Mouse (Mus musculus) CD4-positive, CD25-positive, alpha-beta regulatory T cell, adult 2 months (primary cell): Measurements from ENCODE around the gene Zfp286.
A peak's percentile ranks its signal among the peaks of the same experiment; 100 is the strongest.

Source experiments
- DNase-seq: peaks from one replicate; pipeline ENCODE4 v3.0.0-alpha.2; 2012; ENCODE audit warnings: low read depth, low spot score

The Zfp286 gene

GRCm38 (mm10) chr11:62788935-62789616, at the start of gene Zfp286:
Zfp286 (minus strand) TSS chr11:62789462.
- DNase-seq: peak; percentile 84

DNA sequence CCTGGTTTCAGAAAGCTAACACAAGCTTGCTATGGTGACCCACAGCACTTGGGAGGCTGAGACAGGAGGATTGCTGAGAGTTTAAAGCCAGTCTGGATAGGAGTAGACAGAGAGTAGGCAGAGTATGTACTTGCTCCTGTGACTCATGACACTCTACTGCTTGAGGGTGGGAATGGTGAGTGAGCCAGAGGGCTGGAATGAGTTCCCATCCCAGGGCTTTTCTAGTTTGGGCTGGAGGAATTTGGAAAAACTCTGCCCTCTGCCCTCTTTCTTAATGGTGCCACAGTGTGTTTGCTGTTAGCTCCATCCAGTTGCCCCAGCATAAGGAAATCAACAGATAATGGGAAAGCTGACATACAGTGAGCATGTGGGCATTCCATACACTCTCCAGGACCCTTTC, 42.6 kb upstream of the Zfp286 start:
- DNase-seq: no peak

GRCm38 (mm10) chr11:62830387-62830786, 41.1 kb upstream of the Zfp286 start:
- no peak for DNase-seq

GRCm38 (mm10) chr11:62827911-62828310, 38.6 kb upstream of the Zfp286 start:
- DNase-seq: no peak

- no peak for DNase-seq
Measured at GRCm38 (mm10) chr11:62827135-62827534, 37.9 kb upstream of the Zfp286 start.

GRCm38 (mm10) chr11:62826106-62826733, 37.0 kb upstream of the Zfp286 start:
- no peak for DNase-seq

DNA sequence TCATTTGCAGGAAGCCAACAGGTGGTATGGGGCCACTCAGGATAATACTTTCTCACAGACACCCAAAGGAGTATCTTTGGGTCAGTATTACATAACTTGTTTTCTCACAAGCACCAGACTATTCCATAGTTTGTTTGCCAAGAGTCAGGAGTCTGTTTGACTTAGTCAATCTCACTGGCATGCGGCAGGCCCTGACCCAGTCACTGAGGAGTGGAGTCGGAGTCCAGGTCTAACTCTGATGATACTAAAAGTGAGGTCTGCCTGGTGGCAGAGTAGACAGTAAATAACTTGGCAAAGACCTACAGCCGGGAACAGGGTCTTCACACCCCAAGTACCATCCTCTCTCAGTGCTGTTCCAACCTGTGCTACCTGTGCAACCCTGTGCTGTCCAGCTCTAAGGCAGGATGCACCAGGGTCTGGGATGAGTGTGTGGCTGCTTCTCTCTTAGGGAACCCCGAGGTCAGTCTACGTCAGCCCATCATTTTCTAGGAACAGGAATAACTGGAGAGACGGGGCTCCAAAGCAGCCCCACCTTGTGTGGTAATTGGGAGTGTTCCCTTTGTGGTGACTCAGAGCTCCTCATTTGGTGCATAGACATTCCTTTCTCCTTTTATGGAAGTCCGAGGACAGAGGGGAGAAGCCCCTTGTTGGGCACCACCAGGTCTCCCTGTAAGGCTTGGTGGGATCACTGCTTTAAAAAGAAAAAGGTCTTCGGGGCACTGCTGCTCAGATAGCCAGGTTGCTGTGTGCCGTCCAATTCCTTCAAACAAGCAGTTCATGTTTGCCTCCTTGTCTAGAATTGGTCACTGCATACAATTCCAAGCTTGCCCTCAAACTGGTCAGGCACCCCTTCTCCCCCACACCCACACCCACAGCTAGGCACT, 36.2 kb upstream of the Zfp286 start:
- no peak for DNase-seq

- peak; percentile 19 for DNase-seq
Measured at GRCm38 (mm10) chr11:62824211-62824610, 34.9 kb upstream of the Zfp286 start.

DNA sequence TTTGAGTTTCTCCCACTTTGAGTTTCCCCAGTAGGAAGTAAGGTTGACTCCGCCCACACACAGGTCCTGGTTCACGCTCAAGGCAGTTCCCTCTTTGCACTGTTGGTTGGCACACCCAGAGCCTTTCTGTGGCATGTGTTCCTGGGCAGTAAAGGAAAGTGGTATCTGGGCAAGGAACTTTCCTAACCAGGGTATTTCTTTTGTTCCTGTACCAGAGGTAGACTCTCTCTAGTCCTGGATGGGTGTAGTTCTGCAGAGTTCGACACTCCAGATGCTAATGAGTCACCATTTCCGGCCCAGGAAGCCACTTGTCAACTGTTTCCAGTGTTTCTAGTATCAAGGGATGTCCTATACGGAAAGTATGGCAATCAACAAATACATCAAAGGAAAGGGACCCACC, 32.6 kb upstream of the Zfp286 start:
- peak; percentile 34 for DNase-seq

DNA sequence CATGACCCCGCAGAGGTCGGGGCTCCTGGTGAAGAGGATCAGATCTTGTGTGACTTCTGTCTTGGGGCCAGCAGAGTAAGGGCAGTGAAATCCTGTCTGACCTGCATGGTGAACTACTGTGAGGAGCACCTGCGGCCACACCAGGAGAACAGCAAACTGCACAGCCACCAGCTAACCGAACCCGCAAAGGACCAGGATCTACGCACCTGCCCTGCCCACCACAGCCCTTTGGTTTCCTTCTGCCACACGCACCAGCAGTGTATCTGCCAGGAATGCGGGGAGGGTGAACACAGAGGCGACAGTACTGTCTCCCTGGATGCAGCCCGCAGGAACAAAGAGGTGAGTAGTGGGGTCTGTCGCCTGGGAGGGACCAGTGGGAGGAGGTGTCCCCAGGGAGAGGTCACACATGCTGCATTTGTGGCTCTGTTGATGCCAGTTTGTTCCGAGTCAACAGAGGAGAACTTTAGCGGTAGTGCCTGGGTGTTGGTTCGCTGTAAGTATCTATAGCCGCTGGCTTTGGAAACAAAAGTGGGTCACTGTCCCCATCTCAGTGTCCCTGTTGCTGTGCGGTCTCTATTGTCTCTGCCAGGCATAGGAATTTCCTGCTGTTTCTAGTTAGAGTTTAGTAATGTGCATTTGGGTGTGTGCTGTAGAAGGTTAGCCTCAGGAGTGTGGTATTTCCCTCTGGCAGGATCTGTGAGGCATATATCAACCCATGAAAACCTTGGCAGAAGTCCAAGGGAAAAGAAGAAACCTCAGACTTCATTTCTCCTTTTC, 31.6 kb upstream of the Zfp286 start:
- DNase-seq: peak; percentile 25

- DNase-seq: peak; percentile 55
Measured at GRCm38 (mm10) chr11:62820059-62820541, 30.8 kb upstream of the Zfp286 start, which contains the start of gene Trim16. Trim16 (plus strand) TSS chr11:62820231.

DNA sequence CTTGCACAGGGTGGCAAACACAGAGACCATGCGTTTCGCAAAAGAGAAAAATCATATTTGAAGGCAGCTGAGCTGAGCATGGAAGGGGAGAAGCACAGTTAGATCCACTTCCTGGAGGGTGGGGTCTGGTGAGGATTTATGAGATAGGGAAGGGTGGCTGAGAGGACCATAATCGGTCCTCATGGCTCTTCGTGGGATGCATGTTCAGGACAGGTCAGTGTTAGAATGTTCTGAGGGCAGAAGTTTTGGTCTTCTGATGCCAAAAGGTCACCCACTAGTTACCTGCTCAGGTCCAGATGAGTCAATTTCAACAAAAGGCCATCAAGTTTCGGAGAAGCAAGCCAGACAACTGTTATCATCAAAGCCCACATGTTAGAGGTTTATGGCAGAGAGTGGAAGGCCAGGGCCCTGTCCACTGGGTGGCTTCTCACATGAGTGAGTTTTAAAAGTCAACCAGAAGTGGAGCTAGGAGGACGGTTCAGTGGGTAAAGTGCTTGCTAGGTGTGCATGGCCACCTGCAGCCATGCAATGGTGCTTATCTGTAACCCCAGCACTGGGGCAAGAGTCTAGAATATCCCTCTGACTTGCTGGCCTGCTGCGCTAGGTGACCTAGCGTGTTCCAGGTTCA, 29.9 kb upstream of the Zfp286 start:
- no peak for DNase-seq

GRCm38 (mm10) chr11:62816591-62816990, 27.3 kb upstream of the Zfp286 start:
- DNase-seq: no peak

GRCm38 (mm10) chr11:62815438-62815837, 26.2 kb upstream of the Zfp286 start:
- DNase-seq: peak; percentile 28

GRCm38 (mm10) chr11:62814625-62815024, 25.4 kb upstream of the Zfp286 start:
- no peak for DNase-seq

- no peak for DNase-seq
Measured at GRCm38 (mm10) chr11:62813970-62814624, 24.8 kb upstream of the Zfp286 start.

DNA sequence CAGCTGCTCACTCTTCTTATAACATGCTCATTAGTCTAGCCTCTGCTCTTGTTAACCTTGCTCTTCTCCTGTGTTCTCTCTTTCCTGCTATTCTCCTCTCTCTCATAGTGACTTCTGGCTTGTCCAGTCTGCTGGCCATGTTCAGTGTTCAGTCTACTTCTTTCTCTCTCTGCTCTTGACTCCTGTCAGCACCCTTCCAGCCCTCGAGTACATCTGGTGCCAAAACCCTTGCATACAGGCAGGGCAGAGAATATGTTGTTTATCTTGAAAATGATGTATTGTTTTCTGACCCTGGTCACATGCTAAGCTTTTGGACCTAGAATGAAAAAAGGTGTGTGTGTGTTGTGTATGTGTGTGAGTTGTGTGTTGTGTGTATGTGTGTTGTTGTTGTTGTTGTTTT, 24.2 kb upstream of the Zfp286 start:
- no peak for DNase-seq

GRCm38 (mm10) chr11:62812268-62812667, 23.0 kb upstream of the Zfp286 start:
- DNase-seq: no peak

GRCm38 (mm10) chr11:62809201-62809600, 19.9 kb upstream of the Zfp286 start:
- peak; percentile 18 for DNase-seq

DNA sequence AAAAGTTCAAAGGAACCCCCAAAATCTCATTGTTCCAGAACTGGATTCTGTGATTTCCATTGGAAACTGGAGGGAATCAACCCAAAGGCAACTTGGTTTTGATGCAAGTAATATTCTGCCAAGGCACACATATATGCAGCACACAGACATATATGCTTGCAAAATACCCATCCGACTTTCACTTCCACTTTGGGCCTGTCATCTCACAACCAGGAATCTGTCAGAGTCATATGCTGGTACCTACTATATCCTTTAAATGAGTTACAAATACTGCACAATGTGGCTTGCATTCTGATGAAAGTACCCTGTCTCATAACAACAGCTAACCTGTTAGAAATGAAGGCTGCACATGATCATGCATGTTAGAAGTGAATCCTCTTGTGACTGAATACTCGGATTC, 18.7 kb upstream of the Zfp286 start:
- no peak for DNase-seq
